Comparison of ENCODE assay signal across 20 mouse cellular contexts in genomic region chr2:28961024-28961585, GRCm38 (mm10). TPM values are rescaled to one million over a fixed set of nuclear protein-coding genes. Genes with fewer than 3 reads are reported as not detected.
A peak's percentile ranks its signal among the peaks of the same experiment; 100 is the strongest.
DNase-seq lines count a peak whose midpoint lies in the region; ATAC-seq lines count a peak whose summit lies in the region.
"Had no signal": no experiment of that assay in that cellular context is flagged by ENCODE, and none has a peak within 500 bp of the region (broad histone marks: within the 10 kb centered on the region; RNA-seq: fewer than 3 reads in every experiment).

No protein-coding gene starts in this region.

- ATAC-seq in hindbrain, embryonic 14.5 days (ENCODE audit: low FRiP score): no peak
- no peak for ATAC-seq in hindbrain, embryonic 13.5 days (ENCODE audit: low FRiP score)

- peak; percentile 3 for DNase-seq in adrenal gland, adult 2 months
- no peak for DNase-seq in adrenal gland, postnatal 4 days (ENCODE audit: low spot score in 2 of 2)
- DNase-seq in kidney, postnatal 14 days: peak; percentile 17
- DNase-seq in kidney, adult 9 months: no peak
- DNase-seq in NIH3T3 (ENCODE audit: low read depth): peak; percentile 59
- DNase-seq in lung, postnatal 14 days: peak; percentile 34
- DNase-seq in hindbrain, embryonic 14.5 days (ENCODE audit: low spot score): no peak
- DNase-seq: cerebellum, postnatal 10 days; gastrocnemius, postnatal 25 days; heart, postnatal 36 days; right cerebral cortex, postnatal 14 days; thymus, postnatal 36 days had no signal

- H3K4me2 ChIP-seq in hindbrain, embryonic 14.5 days (replicated peaks): no peak overlapping the region
- H3K4me2 ChIP-seq in hindbrain, embryonic 13.5 days: no peak overlapping the region
- H3K4me2 ChIP-seq: limb, embryonic 13.5 days; lung, embryonic 15.5 days; neural tube, embryonic 12.5 days had no signal

- H3K27me3 ChIP-seq in hindbrain, embryonic 14.5 days (ENCODE audit: control insufficient read depth, insufficient read depth, low read length): no peaks in the 10 kb centered on the region
- peaks cover 61% of the 10 kb centered on the region for H3K27me3 ChIP-seq in hindbrain, embryonic 13.5 days
- H3K27me3 ChIP-seq: lung, embryonic 15.5 days had no signal

- 92% methylated on average over 15 of the region's 15 CpGs for WGBS in hindbrain, embryonic 14.5 days
- 91% methylated on average over 15 of the region's 15 CpGs for WGBS in hindbrain, embryonic 13.5 days

- H3K4me1 ChIP-seq in hindbrain, embryonic 14.5 days (replicated peaks; ENCODE audit: control insufficient read depth, insufficient read depth, low read length): peaks cover 5% of the 10 kb centered on the region
- peaks cover 8% of the 10 kb centered on the region for H3K4me1 ChIP-seq in hindbrain, embryonic 13.5 days (replicated peaks)
- H3K4me1 ChIP-seq: lung, embryonic 15.5 days had no signal

- H3K27ac ChIP-seq in hindbrain, embryonic 14.5 days: no peak overlapping the region
- no peak overlapping the region for H3K27ac ChIP-seq in hindbrain, embryonic 13.5 days
- H3K27ac ChIP-seq: forebrain, embryonic 10.5 days; kidney, postnatal 0 days; limb, embryonic 13.5 days; lung, embryonic 15.5 days; midbrain, embryonic 10.5 days; neural tube, embryonic 12.5 days had no signal

- H3K4me3 ChIP-seq in hindbrain, embryonic 14.5 days (replicated peaks; ENCODE audit: low read length): no peak overlapping the region
- no peak overlapping the region for H3K4me3 ChIP-seq in hindbrain, embryonic 13.5 days
- H3K4me3 ChIP-seq: forebrain, embryonic 10.5 days; limb, embryonic 13.5 days; lung, embryonic 15.5 days; midbrain, embryonic 10.5 days; neural tube, embryonic 12.5 days had no signal

- H3K9me3 ChIP-seq in hindbrain, embryonic 14.5 days (ENCODE audit: control insufficient read depth, low read length): no peaks in the 10 kb centered on the region
- H3K9me3 ChIP-seq in hindbrain, embryonic 13.5 days: no peaks in the 10 kb centered on the region
- H3K9me3 ChIP-seq: forebrain, embryonic 10.5 days; limb, embryonic 13.5 days; lung, embryonic 15.5 days; midbrain, embryonic 10.5 days; neural tube, embryonic 12.5 days had no signal

- H3K9ac ChIP-seq in hindbrain, embryonic 14.5 days: no peak overlapping the region
- no peak overlapping the region for H3K9ac ChIP-seq in hindbrain, embryonic 13.5 days
- H3K9ac ChIP-seq: limb, embryonic 13.5 days; lung, embryonic 15.5 days; neural tube, embryonic 12.5 days had no signal

- no peaks in the 10 kb centered on the region for H3K36me3 ChIP-seq in hindbrain, embryonic 14.5 days (replicated peaks; ENCODE audit: control insufficient read depth, insufficient read depth)
- H3K36me3 ChIP-seq in hindbrain, embryonic 13.5 days: no peaks in the 10 kb centered on the region
- H3K36me3 ChIP-seq: forebrain, embryonic 10.5 days; limb, embryonic 13.5 days; lung, embryonic 15.5 days; midbrain, embryonic 10.5 days; neural tube, embryonic 12.5 days had no signal

RNA-seq across cellular contexts. Expression of gene Barhl1, which starts 44.6 kb away (rescaled TPM):
- total RNA-seq in adrenal gland, adult 2 months (2021): not detected
- polyA plus RNA-seq in adrenal gland, adult 2 months (2012; rRNA removed): 0.16 and 0.28 TPM in 2 replicates
- total RNA-seq in adrenal gland, postnatal 4 days (2021): under 1 TPM in 1 of 2 experiments, not detected in 1; 0.79 TPM
- 25.9 and 28.7 TPM in 2 replicates for polyA plus RNA-seq in hindbrain, embryonic 14.5 days (2014; fragmentation: Nextera tagmentation; extraction: Ambion mirVana)
- 11.4 and 17.1 TPM in 2 replicates for polyA plus RNA-seq in hindbrain, embryonic 13.5 days (2015; fragmentation: Nextera tagmentation; extraction: Ambion mirVana)
- total RNA-seq: gastrocnemius, postnatal 25 days; heart, adult 8-10 months; heart, postnatal 36 days had no signal
- polyA plus RNA-seq: kidney, postnatal 0 days; lung, embryonic 15.5 days had no signal

Comparison
In these comparisons a context has a peak if more than half of its experiments do, and no peak if none do; other contexts are left out.
1. DNase-seq: peak in adrenal gland, adult 2 months (single experiment), kidney, postnatal 14 days (single experiment), NIH3T3 (single experiment) and lung, postnatal 14 days (single experiment); none in adrenal gland, postnatal 4 days (0 of 2), kidney, adult 9 months (single experiment) and hindbrain, embryonic 14.5 days (single experiment).